Mouse (Mus musculus) thymus, postnatal 25 days (tissue): ENCODE data around the gene Rchy1.
"Not testable (repeated sequence)": the region's sequence is repeated elsewhere in the genome, so short reads cannot be mapped to it uniquely, and the experiment has no call there.

Experiments
- DNase-seq: peaks from one replicate; pipeline ENCODE4 v3.0.0; 2022

The Rchy1 gene

GRCm38 (mm10) chr5:91959986-91960385, 2.9 kb downstream of the Rchy1 start:
- no peak for DNase-seq

- DNase-seq: no peak
These were observed 3.8 kb downstream of the Rchy1 start for GRCm38 (mm10) chr5:91959096-91959495.

DNA sequence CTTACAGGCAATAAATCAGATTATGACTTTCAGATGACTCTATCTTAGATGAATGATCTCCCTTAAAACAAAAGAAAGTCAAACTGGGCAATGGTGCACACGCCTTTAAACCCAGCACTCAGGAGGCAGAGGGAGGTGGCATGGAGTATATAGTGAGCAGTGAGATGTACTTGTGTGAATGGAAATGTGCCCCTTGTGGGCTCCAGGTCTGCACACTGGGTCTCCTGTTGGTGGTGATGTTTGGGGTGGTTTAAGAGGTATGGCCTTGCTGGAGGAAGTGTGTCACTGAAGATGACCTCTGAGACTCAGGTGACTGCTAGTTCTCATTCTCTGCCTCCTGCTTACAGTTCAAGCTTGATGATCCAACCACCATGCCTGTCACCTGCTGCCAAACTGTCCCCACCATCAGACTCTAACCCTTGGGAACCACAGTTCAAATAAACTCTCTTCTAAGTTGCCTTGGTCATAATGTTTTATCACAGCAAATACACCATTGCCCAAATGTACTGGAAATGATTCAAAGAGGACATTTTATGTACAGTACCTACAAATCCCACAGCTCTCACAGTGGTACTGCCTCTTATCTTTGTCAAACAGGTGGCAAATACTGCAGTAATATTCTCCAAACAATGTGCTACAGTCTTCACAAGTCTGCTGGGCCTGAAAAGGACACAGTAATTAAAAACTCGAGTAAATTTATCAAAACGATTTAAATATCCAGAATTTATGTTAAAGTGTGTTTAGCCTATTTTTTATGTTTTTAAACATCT, 5.7 kb downstream of the Rchy1 start:
- no peak for DNase-seq

GRCm38 (mm10) chr5:91951404-91951803, 11.5 kb downstream of the Rchy1 start:
- no peak for DNase-seq

DNA sequence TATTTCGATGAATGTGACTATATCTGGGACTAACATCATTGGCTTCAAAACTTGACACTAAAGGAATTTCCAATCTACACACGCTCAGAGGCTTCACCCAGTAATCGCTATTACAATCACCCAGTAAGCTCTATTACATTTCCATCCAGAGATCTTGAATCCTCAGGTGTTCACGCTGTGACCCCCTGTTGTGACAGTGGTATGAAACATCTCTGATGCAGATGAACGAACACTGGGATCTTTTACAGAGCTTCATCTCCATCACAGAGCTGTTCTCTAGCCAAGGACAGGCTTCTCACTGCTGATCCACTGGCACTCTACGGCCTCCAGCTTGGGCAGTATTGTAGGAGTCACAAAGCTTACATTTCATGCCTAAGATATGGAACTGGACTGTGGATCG, 13.4 kb downstream of the Rchy1 start:
- no peak for DNase-seq

DNA sequence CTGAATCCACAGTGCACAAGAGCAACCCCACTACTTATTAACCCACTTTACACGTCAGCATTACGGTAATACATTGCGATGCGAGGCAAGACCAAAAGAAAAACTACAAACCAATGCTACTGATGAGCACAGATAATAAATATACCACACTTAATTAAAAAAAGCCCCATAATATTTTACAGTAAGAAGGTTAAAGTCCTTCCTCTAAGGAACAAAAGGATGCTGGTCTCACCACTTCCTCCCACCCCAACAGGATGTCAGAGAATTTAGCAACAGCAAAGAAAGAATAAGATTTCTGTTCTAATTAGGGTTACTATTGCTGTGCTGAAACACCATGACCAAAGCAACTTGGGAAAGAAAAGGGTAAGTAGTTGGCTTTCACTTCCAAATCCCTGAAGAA, 15.9 kb downstream of the Rchy1 start:
- no peak for DNase-seq

DNA sequence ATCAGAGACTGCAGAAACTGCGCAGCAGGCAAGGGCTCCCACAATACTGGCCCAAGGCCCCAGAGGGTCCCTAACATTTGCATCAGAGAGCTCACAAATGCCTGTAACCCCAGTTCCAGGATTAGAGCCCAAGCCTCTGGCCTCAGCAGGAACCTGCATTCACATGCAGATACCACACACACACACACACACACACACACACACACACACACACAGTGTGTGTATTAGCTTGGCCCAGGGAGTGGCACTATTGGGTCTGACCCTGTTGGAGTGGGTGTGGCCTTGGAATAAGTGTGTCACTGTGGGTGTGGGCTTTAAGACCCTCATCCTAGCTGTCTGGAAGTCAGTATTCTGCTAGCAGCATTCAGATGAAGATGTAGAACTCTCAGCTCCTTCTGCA, 17.3 kb downstream of the Rchy1 start:
- not testable (repeated sequence) for DNase-seq

- no peak for DNase-seq
These were observed 49.6 kb downstream of the Rchy1 start for GRCm38 (mm10) chr5:91913231-91913630.

- DNase-seq: no peak
These were observed 51.3 kb downstream of the Rchy1 start for GRCm38 (mm10) chr5:91911384-91912106.

DNA sequence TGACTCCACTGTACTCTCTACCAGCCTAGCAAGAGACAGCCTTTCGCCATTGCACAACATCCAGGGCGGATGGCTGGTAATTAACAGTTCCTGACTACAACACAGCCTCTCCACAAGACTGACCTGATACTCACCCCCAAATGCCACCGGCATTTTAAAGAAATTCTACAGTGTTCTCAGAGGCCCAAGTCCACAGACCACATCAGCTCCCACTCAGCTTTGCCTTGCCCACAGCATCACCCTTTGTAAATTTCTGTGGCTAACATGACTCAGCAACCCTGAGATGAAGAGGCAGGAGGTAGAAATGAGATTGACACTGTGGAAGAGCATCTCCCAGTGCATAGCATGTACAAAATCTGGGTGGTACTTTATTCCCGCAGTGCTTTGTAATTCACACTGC, 52.3 kb downstream of the Rchy1 start:
- DNase-seq: no peak

DNA sequence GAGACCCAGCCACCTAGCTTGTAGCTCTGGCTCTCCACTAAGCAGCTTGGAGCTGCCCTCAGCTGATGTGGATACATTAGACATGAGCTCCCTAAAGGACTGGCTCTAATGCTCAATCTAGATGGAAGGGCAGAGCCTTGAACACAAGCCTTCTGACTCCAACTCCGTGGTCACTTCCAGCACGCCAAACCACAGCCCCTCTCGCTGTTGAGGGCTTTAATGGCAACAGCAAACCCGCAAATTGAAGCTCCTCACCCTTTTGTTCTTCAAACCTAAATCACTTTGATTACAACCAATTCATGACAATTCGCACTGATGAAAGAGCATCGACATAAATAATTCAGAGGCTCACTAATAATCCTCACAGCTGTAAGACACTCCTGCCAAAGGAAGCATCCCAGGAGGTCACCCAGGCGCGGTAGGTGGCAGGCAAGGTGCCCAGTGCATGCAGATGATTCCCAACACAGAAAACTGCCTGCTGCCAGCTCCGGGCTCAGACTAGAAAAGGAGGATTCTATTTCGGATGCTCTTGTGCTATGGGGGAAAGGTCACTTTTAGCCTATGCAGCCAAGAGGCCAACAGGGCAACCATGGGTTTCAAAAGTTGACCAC, 53.8 kb downstream of the Rchy1 start:
- DNase-seq: no peak
